Comparison of ENCODE assay signal across 14 mouse cellular contexts in the genomic region with DNA sequence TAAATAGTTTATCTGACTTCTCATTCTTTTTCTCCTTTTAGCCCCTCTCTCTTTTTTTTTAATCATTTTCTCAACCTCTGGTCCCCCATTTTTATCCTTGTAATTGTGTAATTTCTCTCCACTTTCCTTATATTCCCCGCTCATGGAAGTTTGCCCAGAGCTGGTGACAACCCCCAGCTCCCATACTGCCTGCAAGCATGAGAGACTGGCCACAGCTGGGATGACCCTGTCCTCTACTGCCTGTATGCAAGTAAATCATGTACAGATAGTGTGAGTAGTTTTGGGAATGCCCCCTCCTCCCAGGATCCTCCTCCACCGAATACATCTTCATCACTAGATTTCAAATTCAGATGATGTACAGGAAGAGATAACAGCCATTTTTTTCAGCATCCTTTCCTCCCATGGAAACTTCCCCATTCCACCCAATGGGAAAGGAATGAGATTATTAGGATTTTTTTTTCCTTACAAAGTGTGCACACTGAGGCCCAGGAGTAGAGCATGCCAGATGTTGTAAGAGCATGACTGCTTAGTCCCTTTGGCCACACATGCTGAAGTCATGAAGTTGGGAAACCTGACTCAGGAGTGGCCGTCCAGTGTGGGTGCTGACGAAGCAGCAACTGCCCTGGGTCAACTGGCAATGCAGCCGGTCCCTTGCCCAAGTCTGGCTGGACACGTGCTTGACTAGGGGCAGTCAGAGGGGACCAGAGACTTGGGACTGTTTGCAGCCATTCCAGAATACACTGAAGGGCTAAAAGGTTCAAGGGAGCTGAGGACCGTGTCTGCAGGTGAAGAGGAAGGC.
DNase-seq lines count a peak whose midpoint lies in the region; ATAC-seq lines count a peak whose summit lies in the region.
"Had no signal": no experiment of that assay in that cellular context is flagged by ENCODE, and none has a peak within 500 bp of the region (broad histone marks: within the 10 kb centered on the region; RNA-seq: fewer than 3 reads in every experiment).

No protein-coding gene starts in this region.

- DNase-seq in midbrain, embryonic 11.5 days (ENCODE audit: low spot score, missing footprints), result peak; percentile 12
- DNase-seq in adrenal gland, postnatal 10 days, result peak; percentile 60
- no peak for DNase-seq in embryo, embryonic 10.5 days (ENCODE audit: low spot score)
- no peak for DNase-seq in embryo, embryonic 9.5 days (ENCODE audit: extremely low spot score)
- DNase-seq: left cerebral cortex, postnatal 4 days; thymus, postnatal 14 days had no signal

- H3K4me2 ChIP-seq in intestine, embryonic 16.5 days (ENCODE audit: low read depth, low read length), result no peak overlapping the region
- H3K4me2 ChIP-seq in intestine, embryonic 15.5 days (replicated peaks), result no peak overlapping the region
- no peak overlapping the region for H3K4me2 ChIP-seq in midbrain, embryonic 11.5 days
- no peak overlapping the region for H3K4me2 ChIP-seq in midbrain, embryonic 13.5 days (replicated peaks)
- H3K4me2 ChIP-seq: embryonic facial prominence, embryonic 15.5 days; forebrain, embryonic 13.5 days had no signal

- H3K4me1 ChIP-seq in intestine, embryonic 16.5 days (ENCODE audit: control insufficient read depth, insufficient read depth, low read length), result no peaks in the 10 kb centered on the region
- peaks cover 9% of the 10 kb centered on the region for H3K4me1 ChIP-seq in intestine, embryonic 15.5 days (replicated peaks)
- no peaks in the 10 kb centered on the region for H3K4me1 ChIP-seq in midbrain, embryonic 11.5 days (ENCODE audit: control insufficient read depth, insufficient read depth, low read length)
- H3K4me1 ChIP-seq in midbrain, embryonic 13.5 days (replicated peaks), result no peaks in the 10 kb centered on the region
- H3K4me1 ChIP-seq: forebrain, embryonic 13.5 days had no signal

- H3K27me3 ChIP-seq in intestine, embryonic 16.5 days (replicated peaks; ENCODE audit: control insufficient read depth, insufficient read depth, low read length), result no peaks in the 10 kb centered on the region
- no peaks in the 10 kb centered on the region for H3K27me3 ChIP-seq in intestine, embryonic 15.5 days (replicated peaks)
- H3K27me3 ChIP-seq in midbrain, embryonic 11.5 days (ENCODE audit: control insufficient read depth, insufficient read depth, low read length), result no peaks in the 10 kb centered on the region
- H3K27me3 ChIP-seq in midbrain, embryonic 13.5 days, result peaks cover 3% of the 10 kb centered on the region; the same call in 1 of the 2 replicates
- H3K27me3 ChIP-seq: embryonic facial prominence, embryonic 15.5 days; forebrain, embryonic 13.5 days had no signal

- no peak overlapping the region for H3K9ac ChIP-seq in intestine, embryonic 16.5 days (ENCODE audit: low read depth, low read length)
- H3K9ac ChIP-seq in intestine, embryonic 15.5 days, result no peak overlapping the region
- H3K9ac ChIP-seq in midbrain, embryonic 11.5 days (ENCODE audit: low read length), result no peak overlapping the region
- H3K9ac ChIP-seq in midbrain, embryonic 13.5 days (replicated peaks), result no peak overlapping the region
- H3K9ac ChIP-seq: embryonic facial prominence, embryonic 15.5 days; forebrain, embryonic 13.5 days; liver, embryonic 14.5 days had no signal

- no peak overlapping the region for H3K4me3 ChIP-seq in intestine, embryonic 16.5 days (ENCODE audit: low read length)
- H3K4me3 ChIP-seq in intestine, embryonic 15.5 days (replicated peaks), result no peak overlapping the region
- no peak overlapping the region for H3K4me3 ChIP-seq in midbrain, embryonic 11.5 days (ENCODE audit: low read depth, low read length)
- H3K4me3 ChIP-seq in midbrain, embryonic 13.5 days (replicated peaks), result no peak overlapping the region
- H3K4me3 ChIP-seq: embryonic facial prominence, embryonic 15.5 days; forebrain, embryonic 13.5 days; midbrain, embryonic 10.5 days had no signal

- no peak for ATAC-seq in intestine, embryonic 16.5 days
- ATAC-seq in intestine, embryonic 15.5 days, result no peak
- ATAC-seq in midbrain, embryonic 11.5 days (ENCODE audit: low FRiP score), result no peak
- ATAC-seq in midbrain, embryonic 13.5 days, result no peak
- ATAC-seq in granulocyte monocyte progenitor cell, adult 5-6 weeks (replicated peaks; ENCODE audit: poor library complexity, severe bottlenecking), result peak; percentile 33
- ATAC-seq: forebrain, embryonic 13.5 days had no signal

- WGBS in intestine, embryonic 16.5 days, result 64% methylated on average over 7 of the region's 7 CpGs
- 59% methylated on average over 7 of the region's 7 CpGs for WGBS in intestine, embryonic 15.5 days
- 84% methylated on average over 7 of the region's 7 CpGs for WGBS in midbrain, embryonic 11.5 days
- WGBS in midbrain, embryonic 13.5 days, result 82% methylated on average over 7 of the region's 7 CpGs

- no peaks in the 10 kb centered on the region for H3K9me3 ChIP-seq in intestine, embryonic 16.5 days (ENCODE audit: control insufficient read depth, low read length)
- no peaks in the 10 kb centered on the region for H3K9me3 ChIP-seq in intestine, embryonic 15.5 days
- no peaks in the 10 kb centered on the region for H3K9me3 ChIP-seq in midbrain, embryonic 11.5 days (ENCODE audit: control insufficient read depth, low read length)
- H3K9me3 ChIP-seq in midbrain, embryonic 13.5 days, result no peaks in the 10 kb centered on the region
- H3K9me3 ChIP-seq: embryonic facial prominence, embryonic 15.5 days; forebrain, embryonic 13.5 days; midbrain, embryonic 10.5 days had no signal

- no peaks in the 10 kb centered on the region for H3K36me3 ChIP-seq in intestine, embryonic 16.5 days (ENCODE audit: control insufficient read depth, insufficient read depth, low read length)
- H3K36me3 ChIP-seq in intestine, embryonic 15.5 days, result no peaks in the 10 kb centered on the region
- no peaks in the 10 kb centered on the region for H3K36me3 ChIP-seq in midbrain, embryonic 11.5 days (ENCODE audit: control insufficient read depth, insufficient read depth, low read length)
- H3K36me3 ChIP-seq in midbrain, embryonic 13.5 days, result no peaks in the 10 kb centered on the region
- H3K36me3 ChIP-seq: embryonic facial prominence, embryonic 15.5 days; midbrain, embryonic 10.5 days had no signal

- 0 out of 2 replicates have a peak overlapping the region, but pooled peaks have one; percentile 2 for H3K27ac ChIP-seq in intestine, embryonic 16.5 days (ENCODE audit: low read length)
- no peak overlapping the region for H3K27ac ChIP-seq in intestine, embryonic 15.5 days
- no peak overlapping the region for H3K27ac ChIP-seq in midbrain, embryonic 11.5 days (ENCODE audit: low read depth, low read length)
- no peak overlapping the region for H3K27ac ChIP-seq in midbrain, embryonic 13.5 days
- H3K27ac ChIP-seq: embryonic facial prominence, embryonic 15.5 days; forebrain, embryonic 13.5 days; liver, embryonic 14.5 days; midbrain, embryonic 10.5 days had no signal

Comparison
In these comparisons a context has a peak if more than half of its experiments do, and no peak if none do; other contexts are left out.
1. DNase-seq: peak in midbrain, embryonic 11.5 days (single experiment) and adrenal gland, postnatal 10 days (single experiment); none in embryo, embryonic 10.5 days (single experiment) and embryo, embryonic 9.5 days (single experiment).